Mouse (Mus musculus) ovary, postnatal 36 days (tissue): ENCODE measurements around the gene Scgb1b24.

ENCODE experiments used
- DNase-seq: peaks from one replicate; pipeline ENCODE4 v3.0.0; 2022; ENCODE audit warnings: low spot score, mixed read lengths

The Scgb1b24 gene

GRCm38 (mm10) chr7:33743499-33743898 lies at the start of gene Scgb1b24:
Scgb1b24 (plus strand) TSS chr7:33743799.
- DNase-seq, result no peak

- DNase-seq, result no peak
Measured at GRCm38 (mm10) chr7:33739212-33739611, 4.4 kb upstream of the Scgb1b24 start, which contains the start of gene Scgb2b24. Scgb2b24 (minus strand) TSS chr7:33739312.
